Mouse (Mus musculus) CH12.LX (cell line): ENCODE measurements around the gene Gm1043.

Source experiments
- CTCF ChIP-seq, 2 experiments: IDR thresholded peaks in 1 of 2; conservative IDR thresholded peaks in 1 of 2; 2 replicates each; pipeline ENCODE4 v1.5.1; 2011 to 2012; ENCODE audit warnings: low read depth in 2 of 2, low read length in 2 of 2, improper control_type of control experiment in 1 of 2, inconsistent platforms in 1 of 2, mild to moderate bottlenecking in 1 of 2, moderate library complexity in 1 of 2
- GABPA ChIP-seq: IDR thresholded peaks from 2 replicates; pipeline ENCODE4 v1.6.1; 2012; ENCODE audit warnings: low read depth, low read length, improper control_type of control experiment, inconsistent platforms; ENCODE audit not compliant: insufficient replicate concordance
- MAFK ChIP-seq: IDR thresholded peaks from 2 replicates; pipeline ENCODE4 v1.6.1; 2011; ENCODE audit warnings: low read length, improper control_type of control experiment; ENCODE audit not compliant: insufficient replicate concordance
- MAX ChIP-seq: IDR thresholded peaks from 2 replicates; pipeline ENCODE4 v1.6.1; 2011; ENCODE audit warnings: low read length, improper control_type of control experiment
- MAZ ChIP-seq: IDR thresholded peaks from 2 replicates; pipeline ENCODE4 v1.6.1; 2012; ENCODE audit warnings: low read depth, mild to moderate bottlenecking, inconsistent platforms, low read length, improper control_type of control experiment, moderate library complexity
- MEF2A ChIP-seq: IDR thresholded peaks from 2 replicates; pipeline ENCODE4 v1.6.1; 2014; ENCODE audit warnings: low read depth, mild to moderate bottlenecking, inconsistent platforms, low read length, improper control_type of control experiment, borderline replicate concordance
- RCOR1 ChIP-seq: conservative IDR thresholded peaks from 2 replicates; pipeline ENCODE4 v1.6.1; 2012; ENCODE audit warnings: low read depth, mild to moderate bottlenecking, inconsistent platforms, low read length, improper control_type of control experiment
- TBP ChIP-seq: conservative IDR thresholded peaks from 2 replicates; pipeline ENCODE4 v1.6.1; 2011; ENCODE audit warnings: low read depth, low read length, improper control_type of control experiment
- TCF12 ChIP-seq: IDR thresholded peaks from 2 replicates; pipeline ENCODE4 v1.6.1; 2014; ENCODE audit warnings: low read depth, mild to moderate bottlenecking, inconsistent platforms, low read length, improper control_type of control experiment
- USF1 ChIP-seq: IDR thresholded peaks from 2 replicates; pipeline ENCODE4 v1.6.1; 2014; ENCODE audit warnings: low read depth, mild to moderate bottlenecking, inconsistent platforms, low read length, improper control_type of control experiment

DNA sequence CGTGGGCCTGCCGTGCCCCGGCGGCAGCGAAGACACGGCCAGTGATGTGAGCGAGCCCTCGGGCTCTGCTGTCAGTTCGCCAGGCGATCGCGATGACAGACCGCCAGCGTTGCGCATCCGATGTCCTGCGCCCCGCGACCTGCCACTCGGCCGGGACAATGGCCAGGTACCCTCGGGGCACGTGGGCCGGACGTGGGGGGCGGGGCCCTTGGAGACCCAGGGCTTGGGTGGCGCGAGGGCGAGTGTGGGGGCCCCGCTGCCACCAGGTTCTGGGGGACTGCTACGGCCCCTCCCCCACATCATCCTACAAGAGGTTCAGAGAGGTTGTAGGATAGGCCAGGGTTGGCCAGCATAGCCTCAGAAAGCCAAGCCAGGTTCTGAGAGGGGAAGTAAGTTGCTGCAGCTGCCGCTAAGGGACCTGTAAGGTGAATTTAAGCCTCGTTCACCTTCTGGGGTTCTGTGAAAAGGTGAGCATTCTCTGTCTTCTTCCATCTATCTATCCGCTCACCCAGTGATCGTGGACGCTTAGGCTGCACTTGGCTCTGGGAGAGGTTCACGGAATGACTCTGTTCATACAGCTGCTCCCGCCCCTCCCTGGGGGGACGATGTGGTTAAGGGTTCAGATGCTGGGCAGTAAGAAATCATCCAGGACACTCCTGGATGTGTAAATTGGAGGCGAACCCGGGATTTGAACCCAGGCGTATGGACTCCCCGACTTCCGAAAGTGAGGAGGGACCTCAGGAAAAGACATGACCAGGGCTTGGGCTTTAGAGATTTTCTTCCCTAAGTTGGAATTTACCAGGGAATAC lies 157.4 kb downstream of the Gm1043 start:
- TF ChIP-seq CTCF (conservative IDR thresholded peaks at IDR 0.05 in 1 of 2, IDR thresholded peaks at IDR 0.05 in 1 of 2; ENCODE audit: low read depth in 2 of 2, low read length in 2 of 2) = no peak
- no peak for TF ChIP-seq USF1
- TF ChIP-seq MAZ = no peak
- no peak for TF ChIP-seq TCF12
- TF ChIP-seq RCOR1 = no peak
- no peak for TF ChIP-seq MEF2A
- no peak for TF ChIP-seq GABPA
- TF ChIP-seq MAX = no peak
- no peak for TF ChIP-seq MAFK
- TF ChIP-seq TBP = no peak
